Mouse (Mus musculus): ENCODE data around the gene Foxn3.

Gene Foxn3

DNA sequence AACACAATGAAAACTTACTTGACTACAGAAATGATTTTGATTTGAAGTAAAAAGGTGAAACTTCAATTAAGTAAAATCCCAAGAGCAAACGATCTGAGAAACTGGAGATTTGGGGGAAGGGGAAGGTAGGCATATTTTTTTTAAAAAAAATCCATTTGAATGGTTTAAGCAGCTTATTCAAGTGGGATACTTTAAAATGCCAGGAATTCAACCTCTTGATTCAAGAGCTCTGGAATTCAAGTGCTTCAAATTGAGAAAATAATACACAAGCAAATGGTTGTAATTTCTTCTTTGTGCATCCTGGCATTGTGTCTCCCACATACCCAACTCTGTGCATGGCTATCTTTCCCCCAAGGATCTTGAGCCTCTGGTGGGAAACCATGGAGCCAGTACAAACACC lies 300.5 kb downstream of the Foxn3 start:
- no peak for DNase-seq (ENCODE audit: low read depth, low spot score)

DNA sequence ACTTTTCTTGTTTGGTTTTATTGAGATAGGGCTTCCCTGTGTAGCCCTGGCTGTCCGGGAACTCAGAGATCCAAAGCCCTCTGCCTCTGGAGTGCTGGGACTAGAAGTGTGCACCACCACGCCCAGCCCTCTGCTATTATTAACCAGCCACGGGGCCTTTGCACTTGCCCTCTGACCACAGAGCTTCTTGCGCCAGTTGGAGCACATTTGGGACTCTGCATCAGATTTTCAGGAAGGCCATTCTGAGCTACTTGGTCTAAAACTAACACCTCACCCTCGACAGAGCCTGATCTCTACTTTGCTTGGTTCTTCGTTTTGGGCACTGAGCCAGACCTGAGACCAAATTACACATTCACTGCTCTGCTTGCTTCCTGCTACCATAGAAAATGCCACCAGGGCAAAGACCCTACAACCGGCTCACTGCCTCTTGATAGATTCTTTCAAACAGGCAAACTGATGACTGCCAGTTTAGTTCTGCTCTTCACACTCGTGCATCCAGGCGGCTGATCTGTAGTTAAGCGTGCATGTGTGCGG lies 301.2 kb downstream of the Foxn3 start:
- DNase-seq (ENCODE audit: low read depth, low spot score), result no peak

DNA sequence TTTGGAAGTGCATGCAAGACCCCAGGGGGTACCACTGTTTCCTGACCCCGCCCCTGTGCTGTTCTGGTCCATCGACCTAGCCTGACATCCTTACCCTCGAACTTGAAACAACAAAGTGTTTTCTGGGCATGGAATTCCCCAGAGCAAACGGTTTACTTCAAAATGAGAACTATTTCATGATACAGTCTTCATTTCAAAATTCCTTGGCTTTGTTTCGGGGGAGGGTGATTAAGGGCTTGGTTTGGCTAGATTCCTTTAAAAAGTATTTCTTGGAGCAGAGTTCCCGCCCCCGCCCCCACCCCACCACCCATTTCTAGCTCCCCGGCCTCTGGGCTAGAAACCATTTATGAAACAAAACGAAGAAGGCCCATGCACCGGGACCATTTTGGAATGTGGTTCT lies 303.2 kb downstream of the Foxn3 start:
- no peak for DNase-seq (ENCODE audit: low read depth, low spot score)

DNA sequence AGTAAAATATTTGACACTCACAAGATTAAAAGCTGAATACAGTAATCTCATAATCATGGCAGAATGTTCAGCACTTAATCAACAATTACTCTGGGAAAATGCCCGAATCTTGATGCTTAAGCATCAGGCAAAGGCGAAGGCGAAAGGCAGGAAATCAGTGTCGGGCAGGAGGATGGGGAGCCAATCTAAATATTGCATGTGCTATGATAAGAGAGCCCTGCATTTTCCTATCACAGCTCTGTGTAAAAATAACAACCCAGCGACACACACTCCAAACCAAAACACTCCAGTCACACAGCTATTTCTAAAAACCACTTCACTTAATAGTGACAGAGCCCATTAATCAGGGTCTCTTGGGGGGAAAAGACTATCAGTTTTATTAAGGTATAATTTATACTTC lies 305.8 kb downstream of the Foxn3 start:
- no peak for DNase-seq (ENCODE audit: low read depth, low spot score)

DNA sequence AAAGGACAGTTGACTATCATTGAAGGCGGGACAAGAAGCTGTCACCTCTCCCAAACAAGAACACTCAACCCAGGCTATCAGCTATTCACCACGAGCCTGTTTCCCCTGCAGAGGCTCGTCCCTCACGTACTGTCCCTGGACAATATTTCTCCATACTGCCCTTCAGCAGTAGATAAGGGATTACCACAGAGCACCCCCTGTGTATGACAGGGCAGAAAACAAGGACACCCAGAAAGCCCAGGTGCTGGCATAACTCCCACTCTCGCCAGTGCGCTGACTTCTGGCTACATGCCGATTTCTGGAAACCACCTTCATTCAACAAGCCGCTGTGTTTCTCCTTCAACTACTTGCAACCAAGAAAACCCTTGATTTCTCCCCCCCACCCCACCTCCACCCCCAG lies 306.4 kb downstream of the Foxn3 start:
- DNase-seq (ENCODE audit: low read depth, low spot score), result no peak

DNA sequence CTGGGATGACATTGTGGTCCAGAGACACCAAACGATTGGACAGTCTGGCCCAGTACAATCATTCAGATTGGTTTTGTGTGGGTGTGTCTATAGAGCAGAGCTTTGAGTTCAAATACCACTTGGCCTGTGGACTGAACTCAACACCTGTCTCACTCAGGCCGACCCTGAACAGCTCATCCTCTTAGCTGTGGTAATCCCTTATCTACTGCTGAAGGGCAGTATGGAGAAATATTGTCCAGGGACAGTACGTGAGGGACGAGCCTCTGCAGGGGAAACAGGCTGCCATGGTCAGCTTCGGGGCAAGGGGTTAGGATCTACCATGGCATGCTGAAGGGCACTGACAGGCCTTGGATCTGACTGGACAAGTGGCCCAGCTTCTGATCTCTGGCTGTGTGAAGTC lies 306.9 kb downstream of the Foxn3 start:
- DNase-seq (ENCODE audit: low read depth, low spot score), result no peak

DNA sequence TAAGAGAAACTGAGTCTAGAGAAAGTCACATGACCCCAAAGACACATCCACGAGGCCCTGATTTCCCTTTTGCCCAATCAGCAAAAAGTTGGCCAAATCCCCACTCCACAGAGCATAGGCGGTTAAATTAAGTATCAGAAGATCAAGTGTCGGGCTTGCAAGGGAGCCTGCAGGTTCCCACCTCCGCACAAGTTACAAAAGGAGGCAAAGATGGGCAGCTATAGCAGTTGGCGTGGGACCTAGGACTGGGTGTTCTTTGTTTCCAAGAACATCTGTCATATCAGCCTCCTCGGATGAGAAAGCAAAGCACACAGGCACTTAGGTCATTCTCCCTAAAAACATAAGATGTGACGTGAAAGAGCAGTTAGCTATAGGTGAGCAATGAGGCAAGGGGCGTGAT lies 308.9 kb downstream of the Foxn3 start:
- no peak for DNase-seq (ENCODE audit: low read depth, low spot score)

DNA sequence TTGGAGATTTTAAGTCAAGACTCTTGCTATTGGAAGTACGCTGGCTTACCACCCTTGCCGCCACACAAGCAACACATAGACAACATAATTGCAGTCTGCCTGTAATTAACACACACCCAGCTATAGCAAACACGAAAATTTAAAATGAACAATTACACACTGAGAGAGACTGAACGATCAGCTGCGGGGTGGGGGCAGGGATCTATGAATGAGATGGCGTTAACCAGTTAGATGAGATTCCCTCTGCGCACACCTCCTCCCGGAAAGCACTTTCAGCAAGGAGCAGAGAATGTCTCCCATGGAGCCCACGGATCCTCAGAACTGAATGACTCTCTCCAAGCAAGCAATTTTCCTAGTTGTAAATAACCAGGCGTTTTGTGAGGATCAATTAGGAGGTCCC lies 309.8 kb downstream of the Foxn3 start:
- DNase-seq (ENCODE audit: low read depth, low spot score), result no peak

DNA sequence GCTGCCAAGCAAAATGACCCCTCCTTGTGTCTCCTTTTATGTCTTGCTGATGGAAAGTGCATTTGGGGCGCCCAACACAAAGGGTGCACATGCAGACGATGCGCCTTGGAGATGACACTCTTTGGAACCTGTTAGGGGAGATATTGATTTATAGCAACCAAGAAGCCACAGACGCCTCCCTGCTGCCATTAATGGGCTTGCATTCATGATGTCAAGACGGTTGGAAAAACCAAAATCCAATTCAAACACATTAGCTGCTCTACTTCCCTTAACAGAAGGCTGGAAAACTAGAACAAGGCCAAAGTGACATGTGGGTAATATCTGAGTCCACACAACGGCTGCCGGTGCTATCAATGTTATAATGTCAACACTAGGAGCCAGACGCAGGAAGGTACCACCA lies 314.8 kb downstream of the Foxn3 start:
- DNase-seq (ENCODE audit: low read depth, low spot score), result no peak

DNA sequence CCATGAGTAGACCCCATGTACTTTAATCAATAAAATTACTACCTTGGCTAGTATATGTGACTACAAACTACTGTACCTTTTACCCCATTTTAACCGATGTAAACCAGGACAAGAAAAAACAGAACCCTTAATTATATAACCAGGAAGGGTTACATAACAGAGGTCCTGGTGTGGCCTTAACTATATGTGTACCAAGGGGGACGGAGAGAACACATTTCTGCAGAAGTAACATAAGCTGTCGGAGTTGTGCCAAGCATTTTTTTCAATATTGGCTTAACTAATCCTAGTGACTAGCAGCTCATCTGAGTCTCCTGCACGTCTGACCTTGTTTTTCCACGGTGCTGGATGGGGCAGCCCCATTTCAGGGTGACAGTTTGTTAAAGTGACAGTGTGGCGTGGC lies 315.4 kb downstream of the Foxn3 start:
- no peak for DNase-seq (ENCODE audit: low read depth, low spot score)

DNA sequence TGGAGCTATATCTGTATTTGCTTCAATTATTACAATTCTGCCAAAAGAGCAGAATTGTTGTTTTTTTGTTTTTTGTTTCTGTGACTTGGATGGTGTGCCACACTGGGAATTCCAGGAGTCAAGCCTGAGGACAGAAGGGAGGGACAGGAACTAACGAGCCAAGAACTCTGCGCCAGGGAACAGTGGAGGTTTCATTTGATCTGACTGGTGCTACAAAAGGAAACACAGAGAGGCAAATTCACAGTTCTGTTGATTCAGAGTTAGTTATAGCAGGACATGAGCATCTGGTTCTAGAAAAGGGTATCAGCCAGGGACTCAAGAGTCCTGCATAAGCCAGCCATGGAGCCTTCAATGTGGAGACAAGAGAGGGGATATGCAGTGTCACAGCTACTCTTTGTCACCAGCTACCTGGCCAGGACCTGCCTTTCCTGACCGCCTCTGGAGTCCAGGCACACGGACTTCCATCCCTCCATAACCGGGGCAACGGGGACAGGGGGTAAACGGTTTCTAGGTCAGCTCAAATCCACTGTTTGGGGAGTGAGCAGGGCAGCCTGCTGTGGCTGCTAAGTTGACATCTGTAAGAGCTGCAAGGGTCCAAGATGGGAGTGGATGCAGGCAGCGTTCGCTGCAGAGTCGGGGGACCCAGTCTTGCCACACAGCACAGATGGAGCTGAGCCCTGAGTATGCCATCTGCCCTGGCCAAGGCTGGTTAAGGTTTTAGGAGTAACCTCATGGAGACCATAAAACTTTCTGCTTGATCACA lies 316.2 kb downstream of the Foxn3 start:
- no peak for DNase-seq (ENCODE audit: low read depth, low spot score)

DNA sequence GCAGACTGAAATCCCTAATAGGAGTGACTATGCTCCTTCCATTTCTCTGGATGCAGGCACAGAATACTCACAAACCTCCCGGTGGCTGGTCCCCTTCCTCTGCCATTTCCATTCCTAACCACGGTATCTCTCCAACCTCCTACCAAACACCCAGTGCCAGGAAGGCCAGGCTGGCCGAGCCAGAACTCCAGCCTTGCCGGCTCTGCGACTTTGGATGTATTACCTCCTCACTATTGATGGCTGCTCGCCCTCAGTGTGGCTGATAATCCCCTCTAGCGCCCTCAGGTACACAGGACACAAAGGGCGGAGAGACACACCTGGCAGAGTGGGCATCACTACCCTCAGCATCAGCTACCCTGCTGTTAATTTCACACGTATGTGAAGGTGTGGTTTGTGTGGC lies 318.7 kb downstream of the Foxn3 start:
- no peak for DNase-seq (ENCODE audit: low read depth, low spot score)

DNA sequence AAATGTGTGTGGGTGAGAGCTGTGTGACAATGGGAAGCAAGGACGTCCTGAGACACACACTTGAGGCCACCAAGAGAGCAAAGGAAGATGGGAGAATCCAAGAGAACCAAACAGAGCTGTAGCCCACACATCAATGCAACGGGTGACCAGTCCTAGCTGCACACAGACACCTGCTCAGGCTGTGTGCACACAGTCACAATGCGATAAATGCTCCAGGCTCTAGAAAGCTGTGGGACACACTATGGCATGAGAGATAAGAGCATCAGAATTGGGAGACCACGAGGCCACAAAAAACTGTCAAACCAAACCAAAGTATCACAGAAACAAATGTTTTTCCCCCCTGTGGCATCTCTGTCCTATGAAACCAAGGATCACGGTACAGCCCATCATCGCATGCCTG lies 319.1 kb downstream of the Foxn3 start:
- no peak for DNase-seq (ENCODE audit: low read depth, low spot score)

DNA sequence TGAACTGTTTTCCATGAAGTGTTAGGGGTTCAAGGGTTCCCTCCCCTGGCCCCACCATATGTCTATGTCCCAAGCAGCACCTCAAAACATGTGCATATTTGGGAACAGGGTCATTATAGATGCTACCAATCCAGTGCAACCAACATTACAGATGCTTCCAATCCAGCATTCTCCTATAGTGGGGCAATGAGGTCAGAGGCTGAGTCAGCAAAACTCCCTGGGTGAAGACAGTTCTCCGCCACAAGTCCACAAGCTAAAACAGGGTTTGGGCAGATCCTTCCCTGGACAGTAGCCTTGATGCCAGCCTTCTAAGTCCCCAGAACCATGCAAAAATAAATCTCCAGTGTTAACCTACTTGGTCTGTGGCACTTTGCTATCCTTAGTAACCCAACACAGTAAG lies 320.1 kb downstream of the Foxn3 start:
- no peak for DNase-seq (ENCODE audit: low read depth, low spot score)

DNA sequence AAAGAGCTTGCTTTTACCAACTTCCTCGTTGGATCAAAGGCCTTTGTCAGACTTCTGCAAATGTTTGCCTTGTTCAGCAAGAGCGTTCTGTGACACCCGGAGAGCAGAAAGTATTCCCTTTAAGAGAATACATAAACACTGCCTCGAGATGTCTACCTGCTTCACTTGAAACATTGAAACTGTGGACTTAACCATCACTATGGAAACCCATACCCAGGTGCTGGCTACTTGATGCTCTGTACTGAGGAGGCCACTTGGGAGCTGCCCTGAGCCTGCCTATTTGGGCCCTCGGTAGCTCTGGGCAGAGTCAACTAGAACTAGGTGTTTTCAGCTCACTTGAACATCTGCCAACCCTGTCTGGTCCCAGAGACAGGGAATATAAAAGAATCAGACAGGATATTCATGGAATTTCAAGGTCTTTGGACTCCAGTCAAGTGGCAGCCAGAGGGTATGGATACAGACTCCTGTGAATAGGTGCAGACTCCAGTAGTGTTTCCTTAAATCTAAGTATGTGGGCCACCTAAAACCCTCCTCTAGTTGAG lies 323.1 kb downstream of the Foxn3 start:
- DNase-seq (ENCODE audit: low read depth, low spot score), result no peak

DNA sequence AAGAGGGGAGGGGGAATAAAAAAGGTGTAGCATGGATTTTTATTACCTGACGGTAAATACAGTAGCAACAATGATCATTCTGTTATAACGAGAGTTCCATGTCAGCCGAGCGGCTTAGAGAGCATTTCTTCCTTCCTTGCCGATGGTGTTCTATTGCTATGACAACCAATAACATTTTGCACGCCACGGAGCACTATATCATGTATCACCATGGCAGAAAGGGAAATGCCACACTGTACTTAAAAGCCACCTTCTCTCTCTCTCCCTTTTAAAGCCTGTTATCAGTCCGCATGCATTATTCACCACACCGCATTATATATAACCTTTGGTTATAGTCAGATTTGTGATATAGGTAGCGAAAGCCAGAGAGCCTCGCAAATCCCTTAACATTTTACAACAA lies 323.6 kb downstream of the Foxn3 start:
- DNase-seq (ENCODE audit: low read depth, low spot score), result no peak

DNA sequence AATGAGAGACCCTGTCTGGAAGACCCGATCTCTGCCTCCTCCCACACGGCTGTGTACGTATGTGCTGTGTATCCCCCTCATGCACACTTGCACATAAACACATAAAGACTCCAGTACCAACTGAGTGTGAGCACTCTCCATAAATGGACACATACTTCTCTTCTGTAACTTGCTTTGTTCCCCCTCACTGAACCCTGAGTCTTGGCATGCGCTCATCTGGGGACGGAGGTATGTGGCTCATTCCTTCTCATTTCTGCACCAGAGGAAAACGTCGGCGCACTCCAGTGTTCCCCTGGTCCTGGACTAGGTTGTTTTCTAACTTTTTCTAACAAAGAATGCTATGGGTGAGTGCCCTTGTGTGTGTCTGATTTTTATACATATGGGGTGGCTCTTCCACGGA lies 325.9 kb downstream of the Foxn3 start:
- no peak for DNase-seq (ENCODE audit: low read depth, low spot score)

DNA sequence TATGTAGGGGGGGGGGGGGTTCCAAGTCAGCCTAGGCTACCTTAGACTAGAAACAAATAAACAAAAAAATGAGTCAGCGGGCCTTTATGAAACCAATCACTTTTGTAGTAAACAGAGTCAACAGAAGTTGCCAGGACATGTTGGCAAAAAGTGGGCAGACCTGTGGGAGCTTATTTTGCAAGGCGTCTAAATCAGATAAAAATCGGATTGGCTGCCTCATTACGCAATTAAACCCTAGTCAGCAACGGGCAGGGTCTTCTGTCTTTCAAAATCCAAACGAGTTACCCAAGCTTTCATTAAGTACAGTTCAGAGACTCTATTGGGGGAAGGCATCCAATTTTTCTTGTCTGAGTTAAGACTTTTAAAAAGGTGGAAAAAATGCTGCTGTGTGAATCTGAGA lies 329.0 kb downstream of the Foxn3 start:
- no peak for DNase-seq (ENCODE audit: low read depth, low spot score)

DNA sequence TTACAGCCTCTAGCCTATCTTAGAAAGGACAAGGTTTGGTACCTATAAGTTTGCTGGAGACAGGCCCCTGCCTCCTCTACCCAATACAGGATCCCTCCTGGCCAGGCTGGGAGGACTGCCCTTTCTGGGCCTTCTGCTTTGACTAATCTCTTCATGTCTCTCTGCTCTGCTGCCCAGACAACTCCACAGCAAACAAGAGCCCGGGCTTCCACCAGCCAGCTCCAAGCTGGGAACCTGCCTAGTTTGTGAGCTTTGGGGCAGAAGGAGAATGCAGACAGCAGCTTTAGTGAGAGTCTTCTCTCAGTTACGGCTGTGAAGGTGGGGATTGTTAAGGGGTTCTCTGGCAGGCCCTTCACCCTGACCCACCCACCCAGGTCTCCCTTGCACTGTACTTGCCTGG lies 330.0 kb downstream of the Foxn3 start:
- no peak for DNase-seq (ENCODE audit: low read depth, low spot score)

DNA sequence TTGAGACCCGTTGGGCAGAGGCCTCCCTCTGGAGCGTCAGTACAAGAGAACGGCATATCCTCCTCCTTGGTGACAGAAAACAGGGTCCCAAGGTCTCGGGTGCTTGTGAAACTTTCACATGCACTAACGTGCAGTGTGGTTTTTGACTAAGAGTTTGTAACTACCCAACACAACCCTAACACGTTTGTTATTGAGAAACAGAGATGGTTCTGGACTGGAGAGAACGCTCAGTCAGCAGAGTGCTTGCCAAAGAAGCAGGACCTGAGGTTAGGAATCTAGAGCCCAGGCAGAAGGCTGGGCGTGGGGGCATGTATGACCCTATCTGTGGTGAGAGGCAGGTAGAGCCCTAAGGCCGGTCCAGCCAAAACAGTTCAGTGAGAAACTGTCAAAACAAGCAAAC lies 330.9 kb downstream of the Foxn3 start:
- DNase-seq (ENCODE audit: low read depth, low spot score), result no peak

DNA sequence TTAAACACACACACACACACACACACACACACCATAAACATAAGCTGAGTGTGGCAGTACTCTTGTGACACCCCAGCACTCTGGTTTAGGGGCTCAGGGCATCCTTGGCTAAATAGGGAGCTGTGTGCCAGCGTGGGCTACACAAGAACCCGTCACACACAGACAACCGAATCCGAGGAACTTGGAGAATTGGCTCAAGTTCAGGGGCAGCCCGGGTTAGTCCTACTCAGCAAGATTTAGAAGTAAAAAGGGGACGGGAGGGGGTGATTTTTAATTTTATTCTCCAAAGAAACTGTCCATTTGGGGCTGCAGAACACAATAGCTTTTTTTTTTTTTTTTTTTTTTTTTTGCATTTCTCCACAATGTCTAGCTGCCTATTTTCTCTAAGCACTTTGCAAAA lies 332.1 kb downstream of the Foxn3 start:
- no peak for DNase-seq (ENCODE audit: low read depth, low spot score)

DNA sequence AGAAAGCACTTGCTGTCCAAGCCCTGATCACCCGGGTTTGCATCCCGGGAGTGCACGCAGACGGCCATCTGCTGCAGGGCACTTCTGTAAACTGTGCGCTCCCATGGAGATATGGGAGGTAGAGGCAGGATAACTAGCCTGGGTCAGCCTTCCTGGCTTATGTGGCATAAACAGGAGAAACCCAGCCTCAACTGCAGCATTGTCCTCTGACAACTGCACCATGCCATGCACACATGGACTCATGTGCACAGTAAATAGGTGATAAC lies 332.7 kb downstream of the Foxn3 start:
- no peak for DNase-seq (ENCODE audit: low read depth, low spot score)

DNA sequence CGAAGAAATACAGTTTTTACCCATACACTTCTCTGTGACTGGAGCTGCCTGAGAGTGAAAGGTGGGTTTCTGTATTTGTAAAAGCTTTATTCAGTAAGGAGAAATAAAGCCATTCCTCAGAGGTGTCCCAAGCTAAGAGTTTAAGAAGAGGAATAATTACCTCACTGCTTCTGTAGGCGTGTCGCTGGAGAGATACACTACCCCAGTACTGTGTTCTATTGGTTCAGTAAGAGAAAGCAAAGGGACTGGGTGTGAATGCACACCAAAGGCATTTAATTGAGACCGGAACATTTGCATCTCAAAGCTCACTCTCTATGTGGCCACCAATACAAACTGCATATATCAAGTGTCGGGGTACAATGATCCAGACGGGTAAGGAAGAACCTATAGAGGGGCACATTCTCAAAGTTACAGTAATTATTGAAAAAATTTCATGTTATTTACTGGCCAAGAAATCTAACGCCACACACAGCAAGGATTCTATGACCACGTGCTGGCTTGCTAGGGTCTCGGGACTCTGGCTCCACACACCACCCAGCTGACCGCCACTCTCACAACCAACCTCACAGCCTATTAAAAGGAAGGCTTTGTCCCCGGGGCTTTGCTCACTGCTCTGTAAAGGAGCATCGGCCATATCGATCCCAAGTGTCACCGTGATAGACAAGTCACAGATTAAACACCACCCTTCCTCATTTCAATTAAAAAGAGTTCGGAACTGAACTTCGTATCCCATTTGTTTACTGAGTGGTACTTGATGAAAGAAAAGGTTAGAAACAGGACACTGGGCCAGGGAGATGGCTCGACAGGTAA lies 333.2 kb downstream of the Foxn3 start:
- no peak for DNase-seq (ENCODE audit: low read depth, low spot score)

Measured in brain, embryonic 18.5 days (tissue).